Mouse (Mus musculus) CD4-positive naive resting alpha-beta T cell, adult 76 days (primary cell): ENCODE measurements around the gene Snrnp27. TPM values are rescaled to one million over a fixed set of nuclear protein-coding genes. Genes with fewer than 3 reads are reported as not detected.

Source experiments
- total RNA-seq: library from RNA; stranded (reverse); gene quantifications from one replicate; pipeline ENCODE4 v1.2.4, GENCODE M21; 2023

The Snrnp27 gene
- 40.9 TPM for total RNA-seq

GRCm38 (mm10) chr6:86683872-86684654, at the start of gene Snrnp27:
Gene Snrnp27 (minus strand): TSS chr6:86684522.

GRCm38 (mm10) chr6:86733183-86733876, 49.0 kb upstream of the Snrnp27 start, which contains the start of gene Gmcl1:
Gene Gmcl1 (minus strand): TSS chr6:86733383.

GRCm38 (mm10) chr6:86668580-86669239, 15.6 kb downstream of the Snrnp27 start, which contains the start of gene Mxd1:
Gene Mxd1 (minus strand): TSS chr6:86669161.

GRCm38 (mm10) chr6:86627946-86628345, 56.4 kb downstream of the Snrnp27 start, which contains the start of gene Asprv1:
Gene Asprv1 (plus strand): TSS chr6:86628164.

Other genes with a start within 250 kb of the Snrnp27 start
- 46.3 TPM for gene C87436, start 246.1 kb downstream of the Snrnp27 start, total RNA-seq
- gene Pcbp1, start 158.2 kb downstream of the Snrnp27 start, total RNA-seq: 207 TPM
- 0.85 TPM for gene Asprv1, start 56.4 kb downstream of the Snrnp27 start, total RNA-seq
- 75.6 TPM for gene Mxd1, start 15.4 kb downstream of the Snrnp27 start, total RNA-seq
- gene Gmcl1, start 48.9 kb upstream of the Snrnp27 start, total RNA-seq: 36.0 TPM
- gene Anxa4, start 109.1 kb upstream of the Snrnp27 start, total RNA-seq: 1.5 TPM
- 209 TPM for gene Aak1, start 165.0 kb upstream of the Snrnp27 start, total RNA-seq